Mouse (Mus musculus) cerebellum, adult 2 months (tissue): Measurements from ENCODE around the gene Slc25a45. TPM values are rescaled to one million over a fixed set of nuclear protein-coding genes. Genes with fewer than 3 reads are reported as not detected.
A peak's percentile ranks its signal among the peaks of the same experiment; 100 is the strongest.

Experiments
- DNase-seq, 2 experiments: peaks; one replicate each; pipeline ENCODE4 v3.0.0; 2021
- H3K27ac ChIP-seq: fragments of 200-500 bp; 2 replicates; pipeline ENCODE4 v1.5.1; 2012; ENCODE audit warnings: low read length, control low read depth, inconsistent platforms; ENCODE audit not compliant: insufficient read depth
- H3K27me3 ChIP-seq: fragments of 200-500 bp; 2 replicates; pipeline ENCODE4 v1.6.1; 2012; ENCODE audit warnings: inconsistent platforms, mild to moderate bottlenecking, low read length, moderate library complexity; ENCODE audit not compliant: control insufficient read depth, insufficient read depth
- H3K4me1 ChIP-seq: fragments of 200-500 bp; 2 replicates; pipeline ENCODE4 v1.6.1; 2011; ENCODE audit warnings: low read length; ENCODE audit not compliant: control insufficient read depth, insufficient read depth
- H3K4me3 ChIP-seq: fragments of 200-500 bp; replicated peaks from 2 replicates; pipeline ENCODE3; 2011; ENCODE audit warnings: mild to moderate bottlenecking, low read depth, low read length, control low read depth; ENCODE audit not compliant: insufficient read depth
- CTCF ChIP-seq: fragments of 200-500 bp; IDR thresholded peaks from 2 replicates; pipeline ENCODE4 v1.5.1; 2011; ENCODE audit warnings: low read depth, mild to moderate bottlenecking, control low read depth, low read length, moderate library complexity, borderline replicate concordance; ENCODE audit not compliant: insufficient read depth
- POLR2A ChIP-seq: fragments of 200-500 bp; IDR thresholded peaks from 2 replicates; pipeline ENCODE4 v1.6.1; 2011; ENCODE audit warnings: low read length, control low read depth, borderline replicate concordance; ENCODE audit not compliant: insufficient read depth
- whole genome bisulfite sequencing: fragments of 180-500 bp; shearing (Covaris S2); methylation state at CpG from one replicate; pipeline ENCODE4 v1.1.7; 2018; 5-methylcytosine and 5-hydroxymethylcytosine counted together
- polyA plus RNA-seq: library from polyadenylated mRNA; depleted of rRNA; stranded (reverse); fragments of >200 nt; gene quantifications from 2 replicates; pipeline ENCODE4 v1.2.3, GENCODE M21; 2012

Gene Slc25a45
- polyA plus RNA-seq, 1 experiment: 4.3 TPM

DNA sequence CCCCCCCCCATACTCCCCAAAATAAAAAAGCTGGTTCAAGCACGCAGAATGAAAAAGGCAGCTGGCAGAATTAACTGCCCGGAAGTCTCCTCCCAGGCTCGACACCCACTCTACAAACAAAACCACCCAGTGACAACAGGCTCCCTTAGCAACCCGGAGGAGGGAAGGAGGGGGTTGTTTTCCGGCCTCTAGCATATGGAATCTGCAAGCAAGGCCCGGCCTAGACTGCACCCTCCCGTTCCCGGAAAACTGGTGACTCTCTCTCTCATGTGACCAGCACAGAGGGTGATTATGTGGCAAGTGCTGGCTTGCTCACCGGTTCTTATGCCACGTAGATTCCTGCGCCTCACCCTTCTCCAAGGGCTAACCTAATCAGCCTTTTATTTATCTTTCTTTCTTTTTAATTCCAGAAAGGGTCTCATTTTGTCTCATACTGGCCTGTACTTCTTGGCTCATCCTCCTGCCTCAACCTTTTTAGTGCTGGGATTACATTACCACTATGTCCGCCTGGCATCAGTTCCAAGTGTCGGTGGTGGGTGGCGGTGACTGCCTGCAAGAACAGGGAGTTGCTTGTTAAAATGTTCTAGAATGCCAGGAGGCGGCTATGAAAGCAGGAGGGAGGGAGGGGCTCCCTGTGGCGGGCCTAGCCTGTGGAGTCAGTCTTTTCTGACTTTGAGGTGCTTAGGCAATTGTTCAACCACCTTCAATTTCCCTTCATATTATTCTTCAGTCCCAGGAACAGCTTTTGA is 30.9 kb upstream of the Slc25a45 start:
- TF ChIP-seq POLR2A: peak; percentile 86; the same call in 1 of the 2 replicates
- TF ChIP-seq CTCF: no peak
- Histone ChIP-seq H3K4me3 (peak overlapping the region; percentile 54), H3K4me1 (peaks cover 34% of the 10 kb centered on the region), H3K27ac (peak overlapping the region; percentile 100), H3K27me3 (no peaks in the 10 kb centered on the region)
- WGBS: under 1% methylated on average over 16 of the region's 16 CpGs
- peak; percentile 89 to 97 for DNase-seq

DNA sequence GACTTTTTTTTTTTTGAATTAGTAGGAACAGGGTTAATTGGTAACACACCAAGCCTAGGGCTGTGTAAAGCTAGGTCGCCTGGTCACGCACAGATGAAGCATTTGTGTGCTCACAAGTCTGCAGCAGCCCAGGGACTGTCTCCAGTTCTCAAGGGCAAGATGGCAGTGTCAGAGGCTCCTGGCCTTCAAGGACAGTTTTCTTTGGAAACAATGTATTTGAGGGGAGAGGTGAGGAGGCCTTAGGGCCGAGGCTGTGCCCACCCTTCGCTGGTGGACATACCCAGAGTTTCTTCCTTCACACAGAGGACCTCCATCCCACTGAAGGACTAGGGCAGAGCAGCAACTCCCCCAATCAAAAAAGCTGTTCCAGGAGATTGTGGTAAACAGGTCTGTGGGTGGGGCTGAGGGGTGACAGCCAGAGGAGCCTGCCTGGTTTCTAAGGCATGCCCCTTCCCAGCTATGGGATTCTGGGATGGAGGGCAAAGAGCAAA is 30.3 kb upstream of the Slc25a45 start:
- WGBS: 14% methylated on average over 4 of the region's 4 CpGs
- H3K4me3 ChIP-seq: peak overlapping the region; percentile 54
- peak in 1 of 2 experiments; percentile 70 for DNase-seq
- H3K27me3 ChIP-seq: no peaks in the 10 kb centered on the region
- H3K4me1 ChIP-seq: peaks cover 30% of the 10 kb centered on the region
- no peak for TF ChIP-seq CTCF
- no peak; the same call in 1 of the 2 replicates for TF ChIP-seq POLR2A
- peak overlapping the region; percentile 100 for H3K27ac ChIP-seq

DNA sequence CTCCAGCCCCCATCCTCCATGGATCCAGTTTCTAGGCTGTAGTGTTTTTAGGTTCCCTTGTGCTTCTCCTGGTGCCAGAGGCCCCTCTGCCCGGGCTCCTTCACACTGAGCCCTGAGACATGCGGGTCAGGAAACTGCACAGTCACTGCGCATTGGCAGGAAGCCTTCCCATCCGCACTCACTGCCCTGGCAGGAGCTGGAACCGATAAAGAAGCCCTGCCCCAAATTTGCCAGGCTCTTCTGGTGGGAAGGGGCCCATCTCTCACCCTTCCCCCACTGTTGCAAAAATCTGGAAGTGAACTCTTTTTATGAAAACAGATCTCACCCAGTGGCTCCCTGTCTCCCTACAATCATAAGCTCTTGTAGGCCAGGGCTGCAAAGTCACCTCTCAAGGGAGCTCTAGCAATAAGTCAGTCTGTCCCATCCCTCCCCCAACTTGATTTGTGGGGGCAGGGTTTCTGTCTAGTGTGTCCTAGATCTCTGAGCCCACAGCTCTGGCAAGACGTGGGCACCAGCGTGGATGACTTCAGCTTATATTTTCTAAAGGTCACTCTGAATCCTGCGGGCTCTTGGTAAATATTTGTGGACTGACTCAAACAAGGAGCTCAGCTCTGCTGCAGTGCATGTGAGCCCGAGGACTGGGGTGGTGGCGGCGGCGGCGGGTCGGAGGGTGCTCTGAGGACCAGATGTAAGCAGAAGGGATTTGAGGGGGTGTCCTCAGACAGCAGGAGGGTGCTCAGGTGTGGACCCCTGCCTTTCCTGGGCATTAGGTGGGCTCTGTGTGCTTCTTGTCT is 29.4 kb upstream of the Slc25a45 start:
- TF ChIP-seq POLR2A (0 out of 2 replicates have a peak, but pooled peaks have one; percentile 20), CTCF (no peak)
- peak; percentile 82 to 83 for DNase-seq
- H3K4me1 ChIP-seq: peaks cover 30% of the 10 kb centered on the region
- 7% methylated on average over 14 of the region's 14 CpGs for WGBS
- H3K27me3 ChIP-seq: no peaks in the 10 kb centered on the region
- peak overlapping the region; percentile 100 for H3K27ac ChIP-seq
- peak overlapping the region; percentile 54 for H3K4me3 ChIP-seq

DNA sequence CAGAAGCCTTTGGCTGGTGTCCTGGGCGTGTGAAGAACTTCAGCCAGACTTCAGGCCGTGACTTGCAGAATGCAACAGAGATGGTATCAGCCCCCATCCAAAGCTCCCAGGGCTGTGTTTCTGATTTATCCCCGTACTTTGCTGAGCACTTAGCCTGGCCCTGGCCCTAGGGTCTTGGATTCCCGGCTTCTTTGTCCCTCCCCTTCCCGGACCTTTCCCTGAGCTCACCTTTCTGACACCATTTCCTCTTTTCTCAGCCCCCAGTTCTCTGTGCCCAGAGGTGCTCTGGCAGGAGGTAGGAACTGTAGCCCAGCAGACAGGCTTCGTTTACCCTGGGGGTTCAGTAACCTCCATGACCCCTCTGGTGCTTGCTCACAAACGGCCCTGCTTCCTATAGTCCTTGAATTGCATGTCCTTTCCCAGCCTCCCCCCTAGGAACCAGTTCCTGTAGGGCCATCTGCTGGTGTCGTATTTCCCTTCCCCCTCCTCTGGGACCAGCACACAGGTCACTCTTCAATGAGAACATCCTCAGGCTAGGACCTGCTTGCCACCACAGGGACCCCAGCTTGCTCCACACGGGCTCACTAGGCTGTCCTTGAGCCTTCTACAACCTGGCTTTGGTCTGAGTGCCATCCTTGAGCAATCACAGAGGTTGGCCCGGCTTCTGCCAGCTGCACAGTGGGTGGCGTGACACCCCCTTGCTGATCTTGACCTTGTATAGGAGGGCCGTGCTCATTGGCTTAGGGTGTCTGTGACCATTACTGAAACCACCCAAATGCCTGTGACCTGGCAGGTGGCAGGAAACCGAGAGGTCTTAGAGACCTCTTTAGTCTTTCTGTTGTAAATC is 28.6 kb upstream of the Slc25a45 start:
- DNase-seq: peak; percentile 72 to 82
- Histone ChIP-seq H3K27me3 (no peaks in the 10 kb centered on the region), H3K27ac (peak overlapping the region; percentile 100), H3K4me3 (peak overlapping the region; percentile 54), H3K4me1 (peaks cover 30% of the 10 kb centered on the region)
- WGBS: 13% methylated on average over 13 of the region's 13 CpGs
- TF ChIP-seq CTCF: no peak
- 0 out of 2 replicates have a peak, but pooled peaks have one; percentile 15 for TF ChIP-seq POLR2A

DNA sequence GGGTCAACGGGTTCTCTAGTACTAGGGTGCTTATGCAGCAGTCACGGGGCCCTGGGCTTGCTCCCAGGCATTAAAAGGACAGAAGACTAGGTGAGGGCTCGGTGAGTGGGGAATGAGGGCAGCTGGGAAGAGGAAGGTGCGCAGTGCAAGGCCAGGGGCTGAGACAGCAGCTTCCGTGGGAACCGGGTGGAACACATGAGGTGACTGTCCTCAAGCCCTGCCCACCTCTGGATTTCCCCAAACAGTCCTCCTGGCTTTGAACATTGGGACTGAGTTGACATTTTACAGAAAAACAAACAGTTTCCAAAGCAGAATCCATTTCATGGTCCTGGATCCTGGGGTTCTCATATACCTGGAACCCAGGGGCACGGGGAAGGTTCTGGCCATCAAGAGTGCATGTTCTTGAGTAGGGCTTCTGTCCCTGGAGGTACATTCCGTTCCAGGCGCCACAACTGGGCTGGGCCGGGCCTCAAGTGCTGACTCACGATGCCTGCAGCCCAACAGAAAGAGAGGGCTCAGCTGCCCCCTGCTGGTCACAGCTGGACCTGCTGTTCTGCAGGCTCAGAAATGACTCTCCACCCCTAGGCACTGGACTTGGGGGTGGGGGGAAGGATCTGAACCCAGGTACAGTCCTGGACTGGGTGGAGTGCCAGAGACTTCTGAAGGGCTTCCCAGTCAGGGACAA is 27.6 kb upstream of the Slc25a45 start:
- Histone ChIP-seq H3K4me1 (peaks cover 29% of the 10 kb centered on the region), H3K27me3 (no peaks in the 10 kb centered on the region), H3K27ac (peak overlapping the region; percentile 100), H3K4me3 (peak overlapping the region; percentile 21)
- peak; percentile 92 to 95 for DNase-seq
- WGBS: 19% methylated on average over 11 of the region's 11 CpGs
- peak; percentile 96 for TF ChIP-seq CTCF
- TF ChIP-seq POLR2A: no peak

DNA sequence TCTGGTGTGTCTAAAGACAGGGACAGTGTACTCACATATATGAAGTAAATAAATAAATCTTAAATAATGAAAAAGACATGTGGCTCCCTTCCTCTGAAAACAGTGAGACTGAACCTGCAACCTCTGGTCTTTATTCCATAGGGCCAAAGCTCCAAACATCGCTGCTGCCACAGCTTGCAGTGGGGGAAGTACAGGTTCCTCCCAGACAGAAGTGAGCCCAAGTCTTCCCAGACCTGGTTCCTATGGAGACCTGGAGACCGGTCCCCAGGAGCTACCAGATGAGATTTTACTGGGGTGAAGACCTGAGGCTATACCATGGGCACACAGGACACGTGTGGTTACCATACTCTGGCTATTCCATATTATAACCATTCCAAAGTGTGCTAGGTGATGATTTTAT is 26.7 kb upstream of the Slc25a45 start:
- Histone ChIP-seq H3K27me3 (no peaks in the 10 kb centered on the region), H3K4me1 (peaks cover 23% of the 10 kb centered on the region), H3K27ac (no peak overlapping the region), H3K4me3 (no peak overlapping the region)
- 84% methylated on average over 3 of the region's 3 CpGs for WGBS
- no peak for TF ChIP-seq CTCF
- no peak for TF ChIP-seq POLR2A
- DNase-seq: no peak
